Mouse (Mus musculus): ENCODE measurements around the gene Kdm6b.

GRCm38 (mm10) chr11:69381356-69381755, 32.1 kb downstream of the Kdm6b start:
- TF ChIP-seq CHD2 (IDR thresholded peaks at IDR 0.05; ENCODE audit: low read length) (no peak), CTCF (conservative IDR thresholded peaks at IDR 0.05 in 1 of 2, IDR thresholded peaks at IDR 0.05 in 1 of 2; ENCODE audit: low read depth in 2 of 2, low read length in 2 of 2) (no peak), MYC (IDR thresholded peaks at IDR 0.05; ENCODE audit: low read depth, low read length) (no peak), MAFK (IDR thresholded peaks at IDR 0.05; ENCODE audit: insufficient replicate concordance, low read length) (no peak), EP300 (IDR thresholded peaks at IDR 0.05; ENCODE audit: low read length) (no peak), POLR2A (IDR thresholded peaks at IDR 0.05; ENCODE audit: low read depth, low read length) (no peak), TBP (conservative IDR thresholded peaks at IDR 0.05; ENCODE audit: low read depth, low read length) (no peak), RAD21 (IDR thresholded peaks at IDR 0.05; ENCODE audit: low read depth, low read length) (no peak), BHLHE40 (IDR thresholded peaks at IDR 0.05; ENCODE audit: low read depth, low read length) (no peak), E2F4 (IDR thresholded peaks at IDR 0.05; ENCODE audit: insufficient replicate concordance, low read depth, low read length) (no peak), ELF1 (IDR thresholded peaks at IDR 0.05; ENCODE audit: low read depth, low read length) (no peak), HCFC1 (IDR thresholded peaks at IDR 0.05; ENCODE audit: low read depth, low read length) (no peak), MAX (IDR thresholded peaks at IDR 0.05; ENCODE audit: low read length) (no peak)
